Mouse (Mus musculus) lung, embryonic 14.5 days (tissue): ENCODE measurements at regions not wholly inside any gene's neighbourhood (a gene's known extent, or its start where the extent isn't known, plus 50 kb on each side); places are given as distances from the start of the nearest gene placed in this dataset.
A peak's percentile ranks its signal among the peaks of the same experiment; 100 is the strongest.

Experiments
- ATAC-seq: fragments of 200-750 bp; cut with Nextera tagmentation; 2 replicates; pipeline ENCODE4 v1.8.0; 2017; ENCODE audit warnings: mild to moderate bottlenecking, moderate TSS enrichment, moderate library complexity; ENCODE audit not compliant: insufficient read depth
- DNase-seq: peaks from one replicate; pipeline ENCODE4 v3.0.0-alpha.2; 2015
- H3K27ac ChIP-seq: fragments of 300-500 bp; sonication (generic); 2 replicates; pipeline ENCODE4 v1.5.1; 2014; ENCODE audit warnings: low read depth, mild to moderate bottlenecking, moderate library complexity
- H3K27me3 ChIP-seq: fragments of 300-500 bp; sonication (generic); 2 replicates; pipeline ENCODE4 v1.6.1; 2014; ENCODE audit warnings: low read length, control low read depth; ENCODE audit not compliant: insufficient read depth
- H3K36me3 ChIP-seq: fragments of 300-500 bp; sonication (generic); 2 replicates; pipeline ENCODE4 v1.6.1; 2014; ENCODE audit warnings: control low read depth; ENCODE audit not compliant: insufficient read depth
- H3K4me1 ChIP-seq: fragments of 300-500 bp; sonication (generic); 2 replicates; pipeline ENCODE4 v1.6.1; 2014; ENCODE audit warnings: antibody characterized with exemption, control low read depth; ENCODE audit not compliant: insufficient read depth
- H3K4me2 ChIP-seq: fragments of 300-500 bp; sonication (generic); 2 replicates; pipeline ENCODE4 v1.6.1; 2014; ENCODE audit warnings: mild to moderate bottlenecking
- H3K4me3 ChIP-seq: fragments of 300-500 bp; sonication (generic); 2 replicates; pipeline ENCODE4 v1.5.1; 2014; ENCODE audit warnings: low read depth, low read length
- H3K9ac ChIP-seq: fragments of 300-500 bp; sonication (generic); 2 replicates; pipeline ENCODE4 v1.6.1; 2014
- H3K9me3 ChIP-seq: fragments of 300-500 bp; sonication (generic); 2 replicates; pipeline ENCODE4 v1.6.1; 2016; ENCODE audit warnings: low read depth, low read length, control low read depth
- CTCF ChIP-seq: IDR thresholded peaks from 2 replicates; pipeline ENCODE4 v1.5.1; 2016; ENCODE audit warnings: antibody characterized with exemption, low read depth
- WGBS: fragments of 180-500 bp; shearing (Covaris S2); extraction: QIAGEN DNeasy Blood & Tissue Kit; methylation state at CpG from one replicate; pipeline ENCODE4 v1.1.7; 2014; 5-methylcytosine and 5-hydroxymethylcytosine counted together

DNA sequence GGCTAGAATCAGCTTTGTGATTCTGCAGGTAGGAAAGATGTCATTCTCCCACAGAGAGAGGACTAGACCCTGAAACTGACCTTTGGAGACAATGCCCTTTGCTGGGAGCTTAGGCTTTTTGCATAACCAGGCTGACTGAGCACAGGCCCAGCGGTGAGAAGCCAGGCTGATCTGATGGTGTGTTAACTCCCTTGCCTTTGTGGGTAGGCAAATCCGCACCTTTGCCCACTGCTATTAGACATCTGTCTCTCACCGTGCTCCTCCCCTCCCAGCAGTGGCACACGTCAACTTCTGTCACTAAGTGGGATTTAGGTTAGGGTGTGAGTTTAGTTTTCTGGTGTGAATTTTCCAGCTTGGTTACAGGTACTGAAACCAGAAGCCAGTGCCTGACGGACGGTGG is 114.4 kb upstream of the Id2 start:
- Histone ChIP-seq H3K27me3 (no peaks in the 10 kb centered on the region), H3K4me3 (no peak overlapping the region), H3K4me2 (no peak overlapping the region), H3K4me1 (0 out of 2 replicates have a peak, but pooled peaks cover 6% of the 10 kb centered on the region), H3K9me3 (no peaks in the 10 kb centered on the region), H3K9ac (no peak overlapping the region), H3K27ac (no peak overlapping the region), H3K36me3 (no peaks in the 10 kb centered on the region)
- DNase-seq (no peak), ATAC-seq (no peak)
- no peak for TF ChIP-seq CTCF
- 82% methylated on average over 6 of the region's 6 CpGs for WGBS

GRCm38 (mm10) chr12:25210597-25210996 is 113.7 kb upstream of the Id2 start:
- no peaks in the 10 kb centered on the region for H3K27me3 ChIP-seq
- no peaks in the 10 kb centered on the region for H3K9me3 ChIP-seq
- 81% methylated on average over 3 of the region's 3 CpGs for WGBS
- ATAC-seq: no peak
- no peak overlapping the region for H3K4me3 ChIP-seq
- H3K36me3 ChIP-seq: no peaks in the 10 kb centered on the region
- no peak overlapping the region for H3K27ac ChIP-seq
- DNase-seq: no peak
- H3K4me2 ChIP-seq: no peak overlapping the region
- no peak for TF ChIP-seq CTCF
- 0 out of 2 replicates have a peak, but pooled peaks cover 6% of the 10 kb centered on the region for H3K4me1 ChIP-seq
- no peak overlapping the region for H3K9ac ChIP-seq

GRCm38 (mm10) chr12:25209333-25209728 is 112.4 kb upstream of the Id2 start:
- H3K36me3 ChIP-seq: no peaks in the 10 kb centered on the region
- no peaks in the 10 kb centered on the region for H3K27me3 ChIP-seq
- TF ChIP-seq CTCF: no peak
- H3K4me2 ChIP-seq: no peak overlapping the region
- H3K27ac ChIP-seq: peak overlapping the region; percentile 78
- peak; percentile 57 for DNase-seq
- WGBS: 39% methylated on average over 4 of the region's 4 CpGs
- peak; percentile 74 for ATAC-seq
- 0 out of 2 replicates have a peak, but pooled peaks cover 6% of the 10 kb centered on the region for H3K4me1 ChIP-seq
- H3K9me3 ChIP-seq: no peaks in the 10 kb centered on the region
- no peak overlapping the region for H3K4me3 ChIP-seq
- peak overlapping the region; percentile 3; the same call in 1 of the 2 replicates for H3K9ac ChIP-seq

- TF ChIP-seq CTCF: no peak
These were observed 111.9 kb upstream of the Id2 start for GRCm38 (mm10) chr12:25208670-25209332.

GRCm38 (mm10) chr12:25203371-25204067 is 106.6 kb upstream of the Id2 start:
- no peaks in the 10 kb centered on the region for H3K27me3 ChIP-seq
- WGBS: 88% methylated on average over 10 of the region's 10 CpGs
- no peak overlapping the region for H3K27ac ChIP-seq

More at GRCm38 (mm10) chr12:25208670-25209332, 111.9 kb upstream of the Id2 start:
- H3K9me3 ChIP-seq: no peaks in the 10 kb centered on the region
- no peak overlapping the region for H3K4me2 ChIP-seq
- H3K4me3 ChIP-seq: no peak overlapping the region
- peak overlapping the region; percentile 78 for H3K27ac ChIP-seq
- WGBS: 30% methylated on average over 11 of the region's 11 CpGs
- peak; percentile 62 for DNase-seq
- ATAC-seq: peak; percentile 71
- no peaks in the 10 kb centered on the region for H3K27me3 ChIP-seq
- 0 out of 2 replicates have a peak, but pooled peaks cover 6% of the 10 kb centered on the region for H3K4me1 ChIP-seq
- peak overlapping the region; percentile 3; the same call in 1 of the 2 replicates for H3K9ac ChIP-seq
- H3K36me3 ChIP-seq: no peaks in the 10 kb centered on the region

DNA sequence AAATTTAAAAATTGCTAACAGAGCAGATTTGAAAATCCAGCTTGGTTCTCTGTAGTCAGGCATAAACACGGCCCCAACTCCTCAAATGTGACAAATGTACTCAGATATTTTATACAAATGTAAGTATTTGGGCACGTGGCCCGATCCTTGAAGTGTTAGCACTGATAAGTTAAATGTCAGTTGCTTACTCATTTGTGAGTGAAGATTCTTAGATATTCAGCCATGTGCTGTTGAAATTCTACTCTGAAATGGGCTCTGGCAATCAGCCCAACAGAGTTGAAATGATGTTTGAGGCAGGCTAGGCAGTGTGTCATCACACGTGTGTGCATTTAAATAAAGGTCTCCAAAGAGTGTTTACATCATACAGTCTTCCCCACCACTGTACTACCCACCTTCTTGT is 103.2 kb upstream of the Id2 start:
- H3K9me3 ChIP-seq: peaks cover 6% of the 10 kb centered on the region; the same call in 1 of the 2 replicates
- no peak for TF ChIP-seq CTCF
- 36% methylated on average over 4 of the region's 4 CpGs for WGBS
- DNase-seq: peak; percentile 83
- no peaks in the 10 kb centered on the region for H3K27me3 ChIP-seq
- H3K4me1 ChIP-seq: peaks cover 4% of the 10 kb centered on the region; the same call in 1 of the 2 replicates
- H3K4me3 ChIP-seq: no peak overlapping the region
- H3K27ac ChIP-seq: no peak overlapping the region
- H3K36me3 ChIP-seq: no peaks in the 10 kb centered on the region
- H3K9ac ChIP-seq: no peak overlapping the region
- no peak for ATAC-seq
- no peak overlapping the region for H3K4me2 ChIP-seq

More at GRCm38 (mm10) chr12:25203371-25204067, 106.6 kb upstream of the Id2 start:
- Histone ChIP-seq H3K4me3 (no peak overlapping the region), H3K36me3 (no peaks in the 10 kb centered on the region), H3K9ac (no peak overlapping the region), H3K4me1 (0 out of 2 replicates have a peak, but pooled peaks cover 4% of the 10 kb centered on the region), H3K4me2 (no peak overlapping the region), H3K9me3 (peaks cover 6% of the 10 kb centered on the region; the same call in 1 of the 2 replicates)
- no peak for TF ChIP-seq CTCF
- no peak for DNase-seq
- ATAC-seq: no peak

- no peaks in the 10 kb centered on the region for H3K27me3 ChIP-seq
- no peaks in the 10 kb centered on the region for H3K36me3 ChIP-seq
- H3K9ac ChIP-seq: no peak overlapping the region
- peaks cover 4% of the 10 kb centered on the region; the same call in 1 of the 2 replicates for H3K4me1 ChIP-seq
- H3K4me3 ChIP-seq: no peak overlapping the region
- no peak for TF ChIP-seq CTCF
- WGBS: 10% methylated on average over 4 of the region's 4 CpGs
- ATAC-seq: peak; percentile 73; the same call in 1 of the 2 replicates
- H3K9me3 ChIP-seq: peaks cover 6% of the 10 kb centered on the region; the same call in 1 of the 2 replicates
- DNase-seq: peak; percentile 66
- H3K4me2 ChIP-seq: no peak overlapping the region
- H3K27ac ChIP-seq: no peak overlapping the region
These were observed 100.8 kb upstream of the Id2 start for GRCm38 (mm10) chr12:25197757-25198156.
